In the genomic region with DNA sequence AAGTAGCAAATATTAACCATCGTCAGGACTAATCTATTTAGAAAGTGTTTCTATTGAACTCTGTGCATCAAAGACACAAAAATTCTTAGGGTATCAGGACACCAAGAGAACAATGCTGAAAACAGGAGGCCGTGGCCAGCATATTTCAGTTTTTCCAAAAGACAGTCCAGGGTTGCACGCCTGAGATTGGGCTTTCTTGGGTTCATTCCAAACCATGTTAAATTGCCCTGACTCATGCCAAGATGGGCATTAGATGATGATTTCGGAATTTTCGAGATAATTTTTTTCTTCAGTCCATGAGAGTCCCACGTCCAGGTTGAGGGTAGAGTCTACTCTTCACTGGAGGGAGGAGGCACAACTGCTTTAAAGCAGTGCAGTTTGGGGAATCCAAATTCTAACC, we compare ENCODE assay signal across 15 mouse cellular contexts. TPM values are rescaled to one million over a fixed set of nuclear protein-coding genes. Genes with fewer than 3 reads are reported as not detected.
"Had no signal": no experiment of that assay in that cellular context is flagged by ENCODE, and none has a peak within 500 bp of the region (broad histone marks: within the 10 kb centered on the region; RNA-seq: fewer than 3 reads in every experiment).

No protein-coding gene starts in this region.

- H3K27me3 ChIP-seq: limb, embryonic 13.5 days; midbrain, embryonic 15.5 days; neural tube, embryonic 15.5 days had no signal

- H3K27ac ChIP-seq: kidney, postnatal 0 days; liver, embryonic 13.5 days; macrophage had no signal

- H3K4me1 ChIP-seq: liver, embryonic 13.5 days had no signal

- H3K9ac ChIP-seq: liver, embryonic 13.5 days; midbrain, embryonic 12.5 days; midbrain, embryonic 15.5 days; neural tube, embryonic 15.5 days had no signal

- ATAC-seq: intestine, postnatal 0 days; midbrain, embryonic 15.5 days had no signal

- H3K36me3 ChIP-seq: limb, embryonic 13.5 days; liver, embryonic 13.5 days; midbrain, embryonic 12.5 days; midbrain, embryonic 15.5 days; neural tube, embryonic 15.5 days had no signal

- H3K4me2 ChIP-seq: liver, embryonic 13.5 days had no signal

- DNase-seq: kidney, adult 2 months; liver; liver, embryonic 13.5 days; lung, adult 2 months; lung, postnatal 14 days; right cerebral cortex, adult 18-20 months; right cerebral cortex, postnatal 4 days had no signal

- H3K4me3 ChIP-seq: liver, embryonic 13.5 days; midbrain, embryonic 12.5 days; neural tube, embryonic 15.5 days had no signal

- H3K9me3 ChIP-seq: limb, embryonic 10.5 days; limb, embryonic 13.5 days; liver, embryonic 13.5 days; midbrain, embryonic 12.5 days; midbrain, embryonic 15.5 days; neural tube, embryonic 15.5 days had no signal

RNA-seq across cellular contexts. Expression of a gene that starts 1.4 kb away (rescaled TPM):
- polyA plus RNA-seq: macrophage had no signal
